Mouse (Mus musculus) limb, embryonic 12.5 days (tissue): Measurements from ENCODE around the gene St7. TPM values are rescaled to one million over a fixed set of nuclear protein-coding genes. Genes with fewer than 3 reads are reported as not detected.

Experiments used
- ATAC-seq: fragments of 200-750 bp; cut with Nextera tagmentation; 2 replicates; pipeline ENCODE4 v1.8.0; 2017; ENCODE audit warnings: low read depth, moderate TSS enrichment; ENCODE audit not compliant: insufficient number of reproducible peaks, insufficient read depth, low FRiP score, low TSS enrichment
- H3K27ac ChIP-seq: fragments of 300-500 bp; sonication (generic); 2 replicates; pipeline ENCODE4 v1.5.1; 2016; ENCODE audit warnings: mild to moderate bottlenecking, moderate library complexity
- H3K27me3 ChIP-seq: fragments of 300-500 bp; sonication (generic); 2 replicates; pipeline ENCODE4 v1.6.1; 2016; ENCODE audit warnings: mild to moderate bottlenecking, moderate library complexity
- H3K36me3 ChIP-seq: fragments of 300-500 bp; sonication (generic); 2 replicates; pipeline ENCODE4 v1.6.1; 2016; ENCODE audit warnings: mild to moderate bottlenecking, moderate library complexity
- H3K4me1 ChIP-seq: fragments of 300-500 bp; sonication (generic); replicated peaks from 2 replicates; pipeline ENCODE4 v1.6.1; 2016
- H3K4me2 ChIP-seq: fragments of 300-500 bp; sonication (generic); 2 replicates; pipeline ENCODE4 v1.6.1; 2016; ENCODE audit warnings: mild to moderate bottlenecking, moderate library complexity
- H3K4me3 ChIP-seq: fragments of 300-500 bp; sonication (generic); replicated peaks from 2 replicates; pipeline ENCODE4 v1.5.1; 2016; ENCODE audit warnings: mild to moderate bottlenecking
- H3K9ac ChIP-seq: fragments of 300-500 bp; sonication (generic); replicated peaks from 2 replicates; pipeline ENCODE4 v1.6.1; 2016; ENCODE audit warnings: mild to moderate bottlenecking, moderate library complexity
- H3K9me3 ChIP-seq: fragments of 300-500 bp; sonication (generic); 2 replicates; pipeline ENCODE4 v1.6.1; 2016; ENCODE audit warnings: mild to moderate bottlenecking, moderate library complexity
- WGBS: fragments of 180-500 bp; shearing (Covaris S2); methylation state at CpG from one replicate; pipeline ENCODE4 v1.1.7; 2016; 5-methylcytosine and 5-hydroxymethylcytosine counted together
- polyA plus RNA-seq: library from polyadenylated mRNA; unstranded; fragments of >200 nt; fragmentation: Nextera tagmentation; extraction: Ambion mirVana; gene quantifications from 2 replicates; pipeline ENCODE4 v1.2.1, GENCODE M21; 2016

Gene St7
- polyA plus RNA-seq, 1 experiment from 2014 or later = 24.2 TPM

GRCm38 (mm10) chr6:17990173-17991028 is 297.7 kb downstream of the St7 start:
- no peak overlapping the region for H3K9ac ChIP-seq
- H3K36me3 ChIP-seq = no peaks in the 10 kb centered on the region
- H3K4me1 ChIP-seq = no peaks in the 10 kb centered on the region
- H3K4me3 ChIP-seq = no peak overlapping the region
- no peak overlapping the region for H3K27ac ChIP-seq
- no peaks in the 10 kb centered on the region for H3K27me3 ChIP-seq
- no peak overlapping the region for H3K4me2 ChIP-seq
- ATAC-seq = no peak
- H3K9me3 ChIP-seq = no peaks in the 10 kb centered on the region
- 89% methylated on average over 9 of the region's 9 CpGs for WGBS

GRCm38 (mm10) chr6:17991625-17992024 is 298.9 kb downstream of the St7 start:
- Histone ChIP-seq H3K4me1 (no peaks in the 10 kb centered on the region), H3K4me2 (no peak overlapping the region), H3K9me3 (no peaks in the 10 kb centered on the region), H3K27me3 (no peaks in the 10 kb centered on the region), H3K4me3 (no peak overlapping the region), H3K9ac (no peak overlapping the region), H3K36me3 (no peaks in the 10 kb centered on the region), H3K27ac (no peak overlapping the region)
- ATAC-seq = no peak
- WGBS = 82% methylated on average over 7 of the region's 7 CpGs

Other genes starting within 250 kb of the St7 start
- gene Met, start 229.1 kb upstream of the St7 start, polyA plus RNA-seq = 7.7 and 9.0 TPM in 2 replicates
- gene Capza2, start 56.7 kb upstream of the St7 start, polyA plus RNA-seq = 186 and 193 TPM in 2 replicates